Mouse (Mus musculus) neural tube, embryonic 15.5 days (tissue): ENCODE results near the gene Hnrnpc. TPM values are rescaled to one million over a fixed set of nuclear protein-coding genes. Genes with fewer than 3 reads are reported as not detected.
"Not testable (repeated sequence)": the region's sequence is repeated elsewhere in the genome, so short reads cannot be mapped to it uniquely, and the experiment has no call there.

Source experiments
- ATAC-seq: fragments of 200-750 bp; cut with Nextera tagmentation; 2 replicates; pipeline ENCODE4 v1.8.0; 2017; ENCODE audit warnings: mild to moderate bottlenecking, moderate TSS enrichment, moderate library complexity; ENCODE audit not compliant: low FRiP score
- H3K27ac ChIP-seq: fragments of 300-500 bp; sonication (generic); replicated peaks from 2 replicates; pipeline ENCODE4 v1.5.1; 2015; ENCODE audit warnings: mild to moderate bottlenecking, inconsistent platforms
- H3K27me3 ChIP-seq: fragments of 300-500 bp; sonication (generic); replicated peaks from 2 replicates; pipeline ENCODE4 v1.6.1; 2015; ENCODE audit warnings: inconsistent platforms
- H3K36me3 ChIP-seq: fragments of 300-500 bp; sonication (generic); 2 replicates; pipeline ENCODE4 v1.6.1; 2015; ENCODE audit warnings: inconsistent platforms
- H3K4me1 ChIP-seq: fragments of 300-500 bp; sonication (generic); 2 replicates; pipeline ENCODE4 v1.6.1; 2015; ENCODE audit warnings: inconsistent platforms
- H3K4me2 ChIP-seq: fragments of 300-500 bp; sonication (generic); 2 replicates; pipeline ENCODE4 v1.6.1; 2015; ENCODE audit warnings: inconsistent platforms, mild to moderate bottlenecking, moderate library complexity
- H3K4me3 ChIP-seq: fragments of 300-500 bp; sonication (generic); replicated peaks from 2 replicates; pipeline ENCODE4 v1.5.1; 2015; ENCODE audit warnings: mild to moderate bottlenecking, inconsistent platforms
- H3K9ac ChIP-seq: fragments of 300-500 bp; sonication (generic); replicated peaks from 2 replicates; pipeline ENCODE4 v1.6.1; 2015; ENCODE audit warnings: mild to moderate bottlenecking, inconsistent platforms
- H3K9me3 ChIP-seq: fragments of 300-500 bp; sonication (generic); replicated peaks from 2 replicates; pipeline ENCODE4 v1.6.1; 2016; ENCODE audit warnings: inconsistent platforms
- WGBS: fragments of 180-500 bp; shearing (Covaris S2); methylation state at CpG from one replicate; pipeline ENCODE4 v1.1.7; 2015; ENCODE audit warnings: mixed read lengths; 5-methylcytosine and 5-hydroxymethylcytosine counted together
- polyA plus RNA-seq: library from polyadenylated mRNA; unstranded; fragments of >200 nt; fragmentation: Nextera tagmentation; extraction: Ambion mirVana; gene quantifications from 2 replicates; pipeline ENCODE4 v1.2.1, GENCODE M21; 2015

Hnrnpc gene
- polyA plus RNA-seq, 1 experiment from 2014 or later, result 424 TPM

- WGBS, result 71% methylated on average over 4 of the region's 4 CpGs
These were observed 43.8 kb downstream of the Hnrnpc start for GRCm38 (mm10) chr14:52059982-52060381.

GRCm38 (mm10) chr14:52052720-52053119 is 51.1 kb downstream of the Hnrnpc start:
- not testable (repeated sequence) for H3K4me2 ChIP-seq, H3K27ac ChIP-seq, H3K36me3 ChIP-seq, H3K4me1 ChIP-seq, ATAC-seq, H3K9me3 ChIP-seq, H3K27me3 ChIP-seq, H3K4me3 ChIP-seq, H3K9ac ChIP-seq
- 86% methylated on average over 3 of the region's 3 CpGs for WGBS

More at GRCm38 (mm10) chr14:52059982-52060381, 43.8 kb downstream of the Hnrnpc start:
- Histone ChIP-seq H3K9ac (no peak overlapping the region), H3K4me2 (no peak overlapping the region), H3K4me1 (no peaks in the 10 kb centered on the region), H3K4me3 (no peak overlapping the region), H3K27ac (no peak overlapping the region), H3K9me3 (no peaks in the 10 kb centered on the region), H3K36me3 (no peaks in the 10 kb centered on the region), H3K27me3 (no peaks in the 10 kb centered on the region)
- no peak for ATAC-seq

DNA sequence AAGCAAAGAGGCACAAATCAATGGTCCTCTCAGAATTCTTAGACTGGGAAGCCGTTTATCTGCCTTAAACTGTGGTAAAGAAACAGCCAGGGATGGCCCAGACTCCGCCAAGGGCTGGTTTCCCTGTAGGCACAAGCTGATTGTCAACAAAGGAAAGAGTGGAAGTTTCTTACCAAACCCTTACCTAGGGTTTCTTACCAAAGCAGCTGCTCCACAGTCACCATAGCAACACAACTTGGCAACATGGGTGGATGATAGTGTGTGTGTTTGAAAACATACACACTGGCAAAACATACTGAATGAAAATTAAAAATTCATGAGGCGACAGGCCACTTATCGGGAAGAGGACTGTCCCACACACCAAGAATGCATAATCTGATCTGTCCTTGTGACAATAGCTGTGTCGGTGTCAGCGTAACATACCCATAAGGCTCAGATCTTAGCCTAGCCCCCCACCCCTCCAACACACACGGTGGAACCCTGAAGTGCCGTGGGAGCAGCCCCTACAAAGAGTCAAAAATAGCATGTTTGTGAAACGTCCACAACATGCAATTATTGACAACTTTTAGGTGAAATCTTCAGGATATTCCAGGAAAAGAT is 57.8 kb downstream of the Hnrnpc start:
- WGBS, result 74% methylated on average over 9 of the region's 9 CpGs
- no peaks in the 10 kb centered on the region for H3K27me3 ChIP-seq
- H3K36me3 ChIP-seq, result no peaks in the 10 kb centered on the region
- H3K9ac ChIP-seq, result no peak overlapping the region
- H3K4me3 ChIP-seq, result no peak overlapping the region
- H3K4me2 ChIP-seq, result no peak overlapping the region
- peaks cover 10% of the 10 kb centered on the region; the same call in 1 of the 2 replicates for H3K4me1 ChIP-seq
- H3K27ac ChIP-seq, result no peak overlapping the region
- no peaks in the 10 kb centered on the region for H3K9me3 ChIP-seq
- ATAC-seq, result no peak

GRCm38 (mm10) chr14:52044901-52045678 is 58.7 kb downstream of the Hnrnpc start:
- WGBS, result 5% methylated on average over 8 of the region's 8 CpGs
- Histone ChIP-seq H3K27me3 (no peaks in the 10 kb centered on the region), H3K27ac (no peak overlapping the region), H3K4me3 (no peak overlapping the region), H3K9me3 (no peaks in the 10 kb centered on the region), H3K4me2 (no peak overlapping the region), H3K4me1 (peaks cover 10% of the 10 kb centered on the region; the same call in 1 of the 2 replicates), H3K9ac (no peak overlapping the region), H3K36me3 (no peaks in the 10 kb centered on the region)
- peak; percentile 65; the same call in 1 of the 2 replicates for ATAC-seq

DNA sequence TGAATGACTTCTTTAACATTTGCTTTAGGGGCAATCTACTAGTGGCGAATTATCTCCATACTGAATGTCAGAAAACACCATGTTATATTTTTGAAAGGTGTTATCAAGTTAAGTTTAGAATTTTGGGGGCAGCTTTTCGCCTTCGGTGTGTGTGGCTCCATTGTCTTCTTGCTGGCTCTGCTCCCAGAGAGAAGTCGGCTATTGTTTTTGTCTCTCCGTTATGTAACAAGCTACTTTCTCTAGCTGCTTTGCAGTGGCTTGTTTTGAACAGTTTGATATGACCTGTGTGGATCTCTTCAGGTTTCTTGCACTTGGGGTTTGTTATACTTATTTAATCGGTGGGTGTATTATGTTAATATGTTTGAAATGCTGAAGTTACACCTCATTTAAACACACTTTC is 60.4 kb downstream of the Hnrnpc start:
- 69% methylated on average over 6 of the region's 6 CpGs for WGBS
- ATAC-seq, result no peak
- Histone ChIP-seq H3K27ac (no peak overlapping the region), H3K4me3 (no peak overlapping the region), H3K27me3 (no peaks in the 10 kb centered on the region), H3K4me2 (no peak overlapping the region), H3K9me3 (no peaks in the 10 kb centered on the region), H3K9ac (no peak overlapping the region), H3K36me3 (no peaks in the 10 kb centered on the region), H3K4me1 (peaks cover 10% of the 10 kb centered on the region; the same call in 1 of the 2 replicates)

- not testable (repeated sequence) for H3K27me3 ChIP-seq, H3K27ac ChIP-seq, H3K9ac ChIP-seq, H3K4me3 ChIP-seq, H3K9me3 ChIP-seq, H3K4me2 ChIP-seq, ATAC-seq, H3K36me3 ChIP-seq
- 65% methylated on average over 3 of the region's 3 CpGs for WGBS
- H3K4me1 ChIP-seq, result peaks cover 10% of the 10 kb centered on the region; the same call in 1 of the 2 replicates
These were observed 61.5 kb downstream of the Hnrnpc start, which contains the start of gene Olfr221 for GRCm38 (mm10) chr14:52042359-52042758. Gene Olfr221 (minus strand): TSS chr14:52042459.

DNA sequence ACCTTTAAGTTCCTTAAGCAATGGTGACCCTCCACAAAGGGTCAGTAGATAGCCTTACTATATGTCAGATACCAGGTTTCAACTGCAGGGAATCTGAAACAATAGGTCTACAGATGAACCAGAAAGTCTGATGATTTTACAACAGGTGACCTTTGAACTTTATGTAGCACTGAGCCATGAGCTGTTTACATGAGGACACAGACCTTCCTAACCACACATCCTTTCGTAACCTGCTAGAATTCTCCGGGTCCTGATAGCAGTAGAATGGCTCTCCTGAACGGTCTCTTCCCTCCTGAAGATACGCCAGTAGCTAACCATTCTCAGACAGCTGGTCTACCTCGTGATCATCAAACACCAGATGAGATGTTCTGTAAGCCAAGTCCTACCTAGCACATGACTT is 64.5 kb downstream of the Hnrnpc start:
- Histone ChIP-seq H3K4me3 (no peak overlapping the region), H3K27ac (no peak overlapping the region), H3K4me2 (no peak overlapping the region), H3K4me1 (no peaks in the 10 kb centered on the region), H3K9me3 (no peaks in the 10 kb centered on the region), H3K27me3 (no peaks in the 10 kb centered on the region), H3K36me3 (no peaks in the 10 kb centered on the region), H3K9ac (no peak overlapping the region)
- no peak for ATAC-seq
- WGBS, result 91% methylated on average over 5 of the region's 5 CpGs

- Histone ChIP-seq H3K9me3 (no peaks in the 10 kb centered on the region), H3K27me3 (no peaks in the 10 kb centered on the region), H3K27ac (no peak overlapping the region), H3K4me3 (no peak overlapping the region), H3K4me1 (no peaks in the 10 kb centered on the region), H3K36me3 (no peaks in the 10 kb centered on the region), H3K4me2 (no peak overlapping the region), H3K9ac (no peak overlapping the region)
- no peak for ATAC-seq
- 90% methylated on average over 6 of the region's 6 CpGs for WGBS
These were observed 67.9 kb downstream of the Hnrnpc start for GRCm38 (mm10) chr14:52035926-52036325.

- no peak overlapping the region for H3K4me2 ChIP-seq
- no peak for ATAC-seq
- H3K9ac ChIP-seq, result no peak overlapping the region
- H3K9me3 ChIP-seq, result no peaks in the 10 kb centered on the region
- H3K4me1 ChIP-seq, result peaks cover 17% of the 10 kb centered on the region
- no peak overlapping the region for H3K27ac ChIP-seq
- H3K27me3 ChIP-seq, result no peaks in the 10 kb centered on the region
- no peaks in the 10 kb centered on the region for H3K36me3 ChIP-seq
- H3K4me3 ChIP-seq, result no peak overlapping the region
- WGBS, result 90% methylated on average over 4 of the region's 4 CpGs
These were observed 77.5 kb downstream of the Hnrnpc start for GRCm38 (mm10) chr14:52026342-52026741.

GRCm38 (mm10) chr14:52024133-52024532 is 79.7 kb downstream of the Hnrnpc start:
- Histone ChIP-seq H3K27ac (no peak overlapping the region), H3K27me3 (no peaks in the 10 kb centered on the region), H3K4me3 (no peak overlapping the region), H3K9me3 (no peaks in the 10 kb centered on the region), H3K9ac (no peak overlapping the region), H3K4me1 (peaks cover 28% of the 10 kb centered on the region), H3K36me3 (no peaks in the 10 kb centered on the region), H3K4me2 (no peak overlapping the region)
- WGBS, result 94% methylated on average over 2 of the region's 2 CpGs
- ATAC-seq, result no peak
